Mouse (Mus musculus): Measurements from ENCODE around the gene Scoc.
A peak's percentile ranks its signal among the peaks of the same experiment; 100 is the strongest.

Gene Scoc

GRCm38 (mm10) chr8:83396680-83397079 is 61.5 kb downstream of the Scoc start:
- DNase-seq, result no peak

GRCm38 (mm10) chr8:83394325-83394724 is 63.9 kb downstream of the Scoc start:
- no peak for DNase-seq

GRCm38 (mm10) chr8:83392521-83392920 is 65.7 kb downstream of the Scoc start:
- no peak for DNase-seq

GRCm38 (mm10) chr8:83390006-83390701 is 68.0 kb downstream of the Scoc start:
- DNase-seq, result no peak

GRCm38 (mm10) chr8:83389316-83390005 is 68.7 kb downstream of the Scoc start, which contains the start of gene Clgn:
TSS of gene Clgn (plus strand) at chr8:83389867.
- peak; percentile 5 for DNase-seq

- no peak for DNase-seq
These were observed 75.3 kb downstream of the Scoc start for GRCm38 (mm10) chr8:83382850-83383249.

- DNase-seq, result no peak
These were observed 77.2 kb downstream of the Scoc start for GRCm38 (mm10) chr8:83381016-83381415.

- DNase-seq, result no peak
These were observed 78.0 kb downstream of the Scoc start for GRCm38 (mm10) chr8:83380141-83380540.
